Mouse (Mus musculus): ENCODE data around the gene C9.

Gene C9

DNA sequence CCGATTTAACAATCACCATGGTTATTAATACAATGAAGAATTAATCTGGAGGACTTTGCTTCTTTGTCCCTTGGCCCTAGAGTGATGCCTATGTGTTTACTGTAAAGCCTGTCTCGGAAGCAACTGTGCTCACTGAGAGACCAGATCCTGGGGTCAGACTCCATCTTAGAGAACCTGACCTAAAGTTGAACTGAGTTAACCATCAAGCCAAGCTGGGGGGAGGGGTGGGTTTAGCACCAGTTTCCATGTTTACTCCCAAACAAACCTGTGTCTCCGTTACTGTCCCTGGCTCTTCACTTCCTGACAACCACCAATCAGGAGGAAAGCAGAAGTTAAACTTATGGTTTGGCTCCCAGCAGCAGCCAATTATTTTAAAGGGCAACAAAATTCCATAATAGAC lies 38.4 kb downstream of the C9 start:
- DNase-seq (ENCODE audit: low read depth, low spot score), result no peak

GRCm38 (mm10) chr15:6492386-6492785 lies 47.3 kb downstream of the C9 start:
- no peak for DNase-seq (ENCODE audit: low read depth, low spot score)

GRCm38 (mm10) chr15:6498396-6499070 lies 53.4 kb downstream of the C9 start:
- DNase-seq (ENCODE audit: low read depth, low spot score), result no peak

DNA sequence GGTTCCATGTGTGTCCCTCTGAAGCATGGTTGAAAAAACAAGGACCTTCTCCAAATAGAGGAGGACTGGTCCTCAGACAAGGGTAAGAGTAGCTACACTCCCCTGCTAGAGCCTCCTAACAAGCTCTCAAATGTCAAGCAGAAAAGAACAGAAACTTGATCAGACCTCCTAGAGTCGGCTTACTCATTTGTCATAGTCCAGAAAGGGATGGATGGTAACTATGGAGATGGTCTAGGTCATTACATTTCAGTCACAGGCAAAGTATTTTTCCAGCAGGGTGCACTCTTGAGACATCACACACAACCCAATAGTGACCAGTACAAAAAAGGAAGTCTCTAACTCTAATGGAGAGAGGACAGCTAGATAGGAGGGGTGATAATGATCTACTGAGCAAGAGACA lies 55.7 kb downstream of the C9 start:
- DNase-seq (ENCODE audit: low read depth, low spot score), result no peak

DNA sequence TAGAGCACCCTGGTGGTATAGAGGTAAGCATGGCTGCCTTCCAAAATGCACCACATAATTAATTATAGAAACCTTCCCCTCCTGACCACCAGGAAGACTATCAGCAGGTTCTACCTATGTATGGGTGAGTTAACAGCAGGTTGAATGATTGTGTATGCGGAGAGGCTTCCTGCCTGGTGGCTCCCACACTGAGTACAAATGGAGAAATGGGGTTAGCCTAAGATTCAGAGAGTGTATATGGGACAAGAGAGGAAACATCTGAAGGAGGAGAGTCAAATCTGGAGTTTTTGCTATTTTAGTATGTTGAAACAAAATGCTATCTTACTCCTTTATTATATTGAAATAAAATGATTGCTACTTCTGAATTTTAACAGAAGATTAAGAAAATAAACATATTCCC lies 72.4 kb downstream of the C9 start:
- no peak for DNase-seq (ENCODE audit: low read depth, low spot score)

DNA sequence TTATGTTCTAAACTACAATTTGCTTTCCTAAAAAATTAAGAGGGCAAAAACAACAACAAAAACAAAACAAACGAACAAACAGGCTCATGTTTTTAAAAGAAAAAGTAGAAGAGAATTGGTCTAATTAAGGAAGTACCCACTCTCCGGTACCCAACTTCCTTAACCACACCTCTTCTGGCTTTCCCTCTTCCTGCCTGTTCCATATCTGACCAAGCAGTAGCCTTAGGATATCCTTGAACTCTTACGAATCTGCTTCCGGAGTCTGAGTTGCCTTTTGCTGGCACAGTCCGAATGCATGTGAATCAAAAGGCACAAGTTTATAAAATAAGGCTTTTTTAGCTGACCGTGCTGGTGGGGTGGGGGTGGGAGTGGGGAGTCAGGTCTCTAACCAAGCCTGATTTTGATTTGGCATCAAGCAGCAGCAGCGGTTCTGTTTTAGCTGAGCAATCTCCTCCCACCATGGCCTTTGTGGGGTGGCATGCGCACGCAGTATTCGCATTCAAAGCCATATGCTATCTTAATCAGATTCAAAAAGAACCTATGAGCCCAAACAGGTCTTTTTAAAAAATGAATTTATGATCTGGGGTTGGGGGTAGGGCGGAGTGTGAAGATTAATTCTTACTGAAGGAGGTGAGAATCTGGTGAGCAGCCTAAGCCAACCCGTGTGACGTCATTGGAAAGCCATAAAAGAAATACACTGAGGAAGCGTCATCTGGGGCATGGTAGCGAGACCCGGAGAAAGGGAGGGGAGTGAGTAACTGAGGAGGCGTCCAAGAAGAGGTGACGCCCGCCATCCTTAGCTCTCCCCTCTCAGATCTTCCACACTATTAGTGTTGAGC lies 74.5 kb downstream of the C9 start:
- DNase-seq (ENCODE audit: low read depth, low spot score), result no peak

- DNase-seq (ENCODE audit: low read depth, low spot score), result no peak
These were observed 75.5 kb downstream of the C9 start for GRCm38 (mm10) chr15:6520505-6521155.

- no peak for DNase-seq (ENCODE audit: low read depth, low spot score)
These were observed 77.6 kb downstream of the C9 start, which contains the start of gene Fyb for GRCm38 (mm10) chr15:6522653-6523167. Fyb (plus strand) TSS chr15:6522853.

DNA sequence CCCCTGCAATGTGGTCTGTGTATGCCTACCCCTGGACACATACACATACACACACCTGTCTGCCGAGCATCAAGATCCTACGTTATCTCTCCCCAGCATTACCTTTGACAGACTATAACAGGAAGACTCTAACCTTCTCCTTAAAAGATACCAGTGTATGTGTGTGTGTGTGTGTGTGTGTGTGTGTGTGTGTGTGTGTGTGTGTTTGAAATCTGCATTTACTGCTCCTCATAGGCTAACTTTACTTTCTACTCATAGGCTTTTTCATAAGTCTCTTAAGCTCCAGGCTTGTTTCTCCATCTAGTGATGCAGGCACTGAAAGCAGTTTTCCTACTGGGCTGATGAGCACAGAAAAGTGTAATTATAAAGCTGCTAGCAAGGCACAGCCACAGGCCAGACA lies 79.7 kb downstream of the C9 start:
- no peak for DNase-seq (ENCODE audit: low read depth, low spot score)

DNA sequence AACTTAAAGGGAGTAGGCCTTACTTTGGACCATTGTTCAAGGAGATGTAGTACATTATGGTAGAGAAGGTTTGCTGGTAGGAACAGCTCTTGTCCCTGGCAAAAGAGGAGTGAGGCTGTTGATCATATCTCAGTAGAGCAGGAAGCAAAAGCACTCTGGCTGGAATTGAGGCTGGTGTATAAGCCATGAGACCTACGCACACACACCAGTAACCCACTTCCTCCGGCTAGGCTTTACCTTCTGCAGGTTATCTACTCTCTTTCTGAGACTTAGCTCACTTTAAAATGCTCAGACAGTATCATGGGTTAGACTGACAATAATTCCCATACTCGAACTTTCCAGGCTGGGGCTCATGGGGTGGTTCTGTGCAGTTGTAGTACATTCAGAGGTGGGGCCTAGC lies 80.3 kb downstream of the C9 start:
- no peak for DNase-seq (ENCODE audit: low read depth, low spot score)

GRCm38 (mm10) chr15:6533858-6534343 lies 88.8 kb downstream of the C9 start:
- no peak for DNase-seq (ENCODE audit: low read depth, low spot score)

GRCm38 (mm10) chr15:6534592-6534991 lies 89.5 kb downstream of the C9 start:
- no peak for DNase-seq (ENCODE audit: low read depth, low spot score)

DNA sequence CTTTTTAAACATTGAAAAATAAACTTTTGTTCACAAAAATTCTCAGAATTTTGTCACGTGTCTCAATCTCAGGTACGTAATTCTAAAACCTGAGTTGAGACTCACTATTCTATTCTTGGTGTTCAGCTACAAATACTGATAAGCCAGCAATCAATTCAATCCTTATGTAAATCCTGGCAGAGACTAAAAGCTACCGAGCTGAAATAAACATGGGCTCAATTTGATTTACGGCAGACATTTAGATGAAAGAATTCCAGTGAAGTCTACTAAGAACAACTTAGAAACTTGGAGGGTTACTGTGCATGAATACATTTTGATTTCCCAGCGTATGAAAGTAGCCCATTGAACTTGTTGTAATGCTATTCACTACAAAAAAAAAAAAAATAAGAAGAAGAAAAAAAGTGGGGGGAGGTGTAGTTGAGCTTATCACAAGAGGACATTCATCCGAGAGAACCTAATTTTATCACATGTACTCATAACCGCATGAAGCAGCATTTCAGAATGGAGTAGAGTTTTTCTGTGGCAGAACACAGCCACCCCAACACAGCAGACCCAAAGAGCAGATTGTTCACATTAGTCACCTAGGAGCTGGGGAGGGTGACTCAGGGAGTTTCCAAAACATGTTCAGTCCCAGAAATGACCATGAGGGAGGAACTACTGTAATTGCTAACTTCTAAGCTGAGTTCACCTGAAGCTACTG lies 94.7 kb downstream of the C9 start:
- DNase-seq (ENCODE audit: low read depth, low spot score), result no peak

Measured in WW6 (cell line).